Comparison of ENCODE assay signal across 9 mouse cellular contexts in genomic region chr13:97442283-97442682, GRCm38 (mm10).
DNase-seq lines count a peak whose midpoint lies in the region; ATAC-seq and TF ChIP-seq lines count a peak whose summit lies in the region.
"Had no signal": no experiment of that assay in that cellular context is flagged by ENCODE, and none has a peak within 500 bp of the region (broad histone marks: within the 10 kb centered on the region; RNA-seq: fewer than 3 reads in every experiment).

No protein-coding gene starts in this region.

- peaks cover 32% of the 10 kb centered on the region for H3K4me1 ChIP-seq in lung, embryonic 14.5 days (ENCODE audit: insufficient read depth)
- peaks cover 32% of the 10 kb centered on the region for H3K4me1 ChIP-seq in hindbrain, embryonic 14.5 days (replicated peaks; ENCODE audit: control insufficient read depth, insufficient read depth, low read length)

- no peaks in the 10 kb centered on the region for H3K9me3 ChIP-seq in lung, embryonic 14.5 days (ENCODE audit: low read depth, low read length)
- H3K9me3 ChIP-seq in hindbrain, embryonic 14.5 days (ENCODE audit: control insufficient read depth, low read length), result no peaks in the 10 kb centered on the region

- WGBS in lung, embryonic 14.5 days, result 33% methylated on average over 10 of the region's 10 CpGs
- WGBS in hindbrain, embryonic 14.5 days, result 18% methylated on average over 10 of the region's 10 CpGs
- 8% methylated on average over 10 of the region's 10 CpGs for WGBS in macrophage (ENCODE audit: missing documents)

- no peak for ATAC-seq in lung, embryonic 14.5 days (ENCODE audit: insufficient read depth)
- peak; percentile 84 for ATAC-seq in common myeloid progenitor, adult 5-6 weeks (replicated peaks; ENCODE audit: low read depth, poor library complexity, severe bottlenecking)
- no peak for ATAC-seq in hindbrain, embryonic 14.5 days (ENCODE audit: low FRiP score)

- no peak overlapping the region for H3K4me3 ChIP-seq in lung, embryonic 14.5 days (ENCODE audit: low read depth, low read length)
- no peak overlapping the region for H3K4me3 ChIP-seq in hindbrain, embryonic 14.5 days (replicated peaks; ENCODE audit: low read length)
- no peak overlapping the region for H3K4me3 ChIP-seq in macrophage (ENCODE audit: inconsistent target)
- H3K4me3 ChIP-seq: myocyte had no signal

- no peaks in the 10 kb centered on the region for H3K27me3 ChIP-seq in lung, embryonic 14.5 days (ENCODE audit: insufficient read depth, low read length)
- H3K27me3 ChIP-seq in hindbrain, embryonic 14.5 days (ENCODE audit: control insufficient read depth, insufficient read depth, low read length), result no peaks in the 10 kb centered on the region

- no peaks in the 10 kb centered on the region for H3K36me3 ChIP-seq in lung, embryonic 14.5 days (ENCODE audit: insufficient read depth)
- H3K36me3 ChIP-seq in hindbrain, embryonic 14.5 days (replicated peaks; ENCODE audit: control insufficient read depth, insufficient read depth), result no peaks in the 10 kb centered on the region
- H3K36me3 ChIP-seq in macrophage (ENCODE audit: inconsistent target), result no peaks in the 10 kb centered on the region

- H3K79me2 ChIP-seq in macrophage (ENCODE audit: inconsistent target), result no peaks in the 10 kb centered on the region

- no peak for TF ChIP-seq CTCF in lung, embryonic 14.5 days (IDR thresholded peaks at IDR 0.05; ENCODE audit: low read depth)

- no peak overlapping the region for H3K9ac ChIP-seq in lung, embryonic 14.5 days
- H3K9ac ChIP-seq in hindbrain, embryonic 14.5 days, result 0 out of 2 replicates have a peak overlapping the region, but pooled peaks have one; percentile 2

- H3K4me2 ChIP-seq in lung, embryonic 14.5 days, result no peak overlapping the region; the same call in 1 of the 2 replicates
- H3K4me2 ChIP-seq in hindbrain, embryonic 14.5 days (replicated peaks), result peak overlapping the region; percentile 16; the same call in 1 of the 2 replicates

- peak overlapping the region; percentile 34; the same call in 1 of the 2 replicates for H3K27ac ChIP-seq in lung, embryonic 14.5 days (ENCODE audit: low read depth)
- H3K27ac ChIP-seq in hindbrain, embryonic 14.5 days, result 0 out of 2 replicates have a peak overlapping the region, but pooled peaks have one; percentile 8
- peak overlapping the region; percentile 41 for H3K27ac ChIP-seq in macrophage

- DNase-seq in lung, embryonic 14.5 days, result peak; percentile 54
- no peak for DNase-seq in lung, postnatal 25 days (ENCODE audit: low spot score)
- no peak for DNase-seq in hindbrain, embryonic 14.5 days (ENCODE audit: low spot score)
- peak; percentile 89 for DNase-seq in thymus, postnatal 0 days (ENCODE audit: low spot score)
- no peak for DNase-seq in cerebellum, postnatal 36 days
- no peak for DNase-seq in layer of hippocampus, postnatal 10 days (ENCODE audit: low spot score in 2 of 2)

Comparison
In these comparisons a context has a peak if more than half of its experiments do, and no peak if none do; other contexts are left out.
1. DNase-seq: peak in lung, embryonic 14.5 days (single experiment) and thymus, postnatal 0 days (single experiment); none in lung, postnatal 25 days (single experiment), hindbrain, embryonic 14.5 days (single experiment), cerebellum, postnatal 36 days (0 of 2) and layer of hippocampus, postnatal 10 days (0 of 2).
2. Peak in every context shown above with its lines, with median percentiles within 50 percentile points of each other: H3K27ac ChIP-seq.